Mouse (Mus musculus): ENCODE measurements around the gene Nid2. TPM values are rescaled to one million over a fixed set of nuclear protein-coding genes. Genes with fewer than 3 reads are reported as not detected.

Gene Nid2
- polyA plus RNA-seq, 1 experiment from 2014 or later: 41.0 TPM

DNA sequence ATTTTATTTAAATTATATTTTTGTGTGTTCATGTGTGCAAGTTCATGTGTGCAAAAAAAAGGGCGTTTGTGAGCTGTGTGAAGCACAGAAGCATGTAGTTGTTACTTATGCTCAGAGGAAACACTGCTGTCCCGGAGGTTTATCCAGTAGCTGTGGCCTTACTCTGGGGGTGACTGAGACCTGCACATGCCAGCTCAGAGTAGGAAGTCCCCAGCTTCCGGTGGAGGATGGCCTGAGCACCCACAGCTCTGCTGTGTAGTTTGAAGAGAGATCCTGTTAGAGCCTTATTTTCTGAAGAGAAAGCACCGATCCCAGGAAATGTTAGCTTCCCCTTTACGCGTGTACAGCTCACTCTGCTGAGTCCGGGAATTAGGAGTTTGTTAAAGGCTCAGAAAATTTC is 20.1 kb downstream of the Nid2 start:
- Histone ChIP-seq H3K9ac (no peak overlapping the region), H3K27ac (no peak overlapping the region), H3K4me3 (no peak overlapping the region), H3K36me3 (replicated peaks) (no peaks in the 10 kb centered on the region), H3K9me3 (no peaks in the 10 kb centered on the region), H3K4me2 (no peak overlapping the region), H3K27me3 (replicated peaks) (no peaks in the 10 kb centered on the region), H3K4me1 (0 out of 2 replicates have a peak, but pooled peaks cover 2% of the 10 kb centered on the region)
- no peak for ATAC-seq (replicated peaks)
- WGBS: 83% methylated on average over 7 of the region's 7 CpGs

DNA sequence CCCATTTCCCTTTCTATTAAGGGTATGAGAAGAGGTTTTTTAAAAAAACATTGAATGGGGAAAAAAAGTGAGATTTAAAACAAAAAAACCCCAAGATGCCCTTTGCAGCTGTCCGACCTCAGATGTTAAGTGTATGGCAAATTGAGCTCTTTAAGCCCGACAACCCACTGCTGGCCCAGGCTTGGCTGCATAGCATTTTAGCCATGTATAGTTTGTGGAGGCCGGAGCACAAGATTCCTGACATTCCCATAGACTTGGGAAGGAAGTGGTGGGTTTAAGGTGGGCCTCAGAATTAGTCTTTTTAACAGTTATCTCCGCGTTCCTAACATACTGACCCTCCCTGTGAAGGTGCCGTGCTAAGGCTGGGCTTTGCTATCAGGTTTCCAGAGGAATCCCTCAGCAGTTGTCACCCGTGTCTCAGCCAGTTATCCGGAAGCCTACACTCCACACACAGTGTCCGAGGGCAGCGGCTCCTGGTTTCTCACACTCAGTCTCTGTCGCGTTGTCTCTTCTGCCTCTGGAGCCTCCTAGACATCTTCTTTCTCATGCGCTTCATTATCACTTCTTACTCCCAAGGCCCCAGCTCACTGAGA is 23.1 kb downstream of the Nid2 start:
- Histone ChIP-seq H3K36me3 (replicated peaks) (no peaks in the 10 kb centered on the region), H3K4me2 (no peak overlapping the region), H3K4me3 (no peak overlapping the region), H3K9ac (no peak overlapping the region), H3K27me3 (replicated peaks) (no peaks in the 10 kb centered on the region), H3K27ac (no peak overlapping the region), H3K9me3 (no peaks in the 10 kb centered on the region), H3K4me1 (no peaks in the 10 kb centered on the region)
- no peak for ATAC-seq (replicated peaks)
- WGBS: 84% methylated on average over 13 of the region's 13 CpGs

DNA sequence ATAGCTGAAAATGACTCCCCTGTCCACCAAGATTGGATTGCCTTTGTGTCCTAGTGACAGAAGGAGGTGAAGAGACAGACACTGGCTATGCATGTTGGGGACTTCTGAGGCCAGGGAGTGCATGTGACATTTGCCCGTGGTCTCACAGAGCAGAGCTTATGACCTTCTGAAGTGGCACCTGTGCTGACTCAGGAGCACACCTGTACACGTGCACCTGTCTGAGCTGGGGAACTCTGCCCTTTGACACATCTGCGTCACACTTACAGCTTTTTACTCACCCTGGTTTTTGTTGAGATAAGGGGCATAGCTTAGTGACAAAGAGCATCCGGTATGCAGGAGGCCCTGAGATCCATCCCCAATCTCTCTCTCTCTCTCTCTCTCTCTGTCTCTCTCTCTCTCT is 24.4 kb downstream of the Nid2 start:
- H3K4me3 ChIP-seq: no peak overlapping the region
- no peak overlapping the region for H3K27ac ChIP-seq
- ATAC-seq (replicated peaks): no peak
- no peak overlapping the region for H3K9ac ChIP-seq
- 93% methylated on average over 4 of the region's 4 CpGs for WGBS
- no peaks in the 10 kb centered on the region for H3K36me3 ChIP-seq (replicated peaks)
- no peaks in the 10 kb centered on the region for H3K9me3 ChIP-seq
- no peak overlapping the region for H3K4me2 ChIP-seq
- no peaks in the 10 kb centered on the region for H3K27me3 ChIP-seq (replicated peaks)
- no peaks in the 10 kb centered on the region for H3K4me1 ChIP-seq

DNA sequence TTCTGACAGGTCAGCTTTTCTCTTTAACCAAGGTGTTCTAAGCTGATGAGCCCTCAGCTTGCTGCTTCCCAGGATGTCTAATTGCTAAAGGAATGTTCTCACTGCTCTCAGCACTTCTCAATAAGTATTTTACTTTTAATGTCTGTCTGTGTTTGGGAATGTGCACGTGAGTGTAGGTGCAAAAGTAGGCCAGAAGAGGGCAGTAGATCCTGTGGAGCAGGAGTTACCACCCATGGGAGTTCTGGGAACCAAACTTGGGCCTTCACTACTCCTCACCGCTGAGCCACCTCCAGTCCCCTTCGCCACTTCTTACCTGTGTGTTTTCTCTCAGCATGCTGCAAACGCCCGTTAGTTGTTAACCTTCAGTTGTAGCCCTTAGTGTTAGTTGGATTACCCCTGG is 25.1 kb downstream of the Nid2 start:
- no peak overlapping the region for H3K4me2 ChIP-seq
- no peaks in the 10 kb centered on the region for H3K4me1 ChIP-seq
- WGBS: 96% methylated on average over 5 of the region's 5 CpGs
- H3K27me3 ChIP-seq (replicated peaks): no peaks in the 10 kb centered on the region
- H3K9me3 ChIP-seq: no peaks in the 10 kb centered on the region
- ATAC-seq (replicated peaks): no peak
- H3K4me3 ChIP-seq: no peak overlapping the region
- no peak overlapping the region for H3K27ac ChIP-seq
- no peak overlapping the region for H3K9ac ChIP-seq
- no peaks in the 10 kb centered on the region for H3K36me3 ChIP-seq (replicated peaks)

DNA sequence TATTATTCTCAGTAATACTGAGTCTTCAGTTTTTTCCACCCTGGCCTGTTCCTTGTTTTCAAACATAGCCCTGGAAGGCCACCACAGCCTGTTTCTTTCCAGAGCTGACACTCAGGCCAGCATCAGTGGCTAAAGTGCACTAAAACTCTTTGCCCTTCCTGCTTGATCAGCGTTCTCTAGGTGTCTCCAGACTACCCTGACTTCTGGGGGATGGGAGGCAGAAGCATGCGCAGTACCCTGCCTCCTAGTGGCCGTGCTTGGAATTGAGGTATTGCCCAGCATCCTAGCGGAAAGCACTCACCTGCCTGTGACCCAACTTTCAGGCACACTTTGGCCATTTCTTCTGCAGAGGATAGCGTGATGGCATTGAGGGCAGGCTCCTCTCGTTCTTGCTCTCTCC is 25.8 kb downstream of the Nid2 start:
- ATAC-seq (replicated peaks): no peak
- Histone ChIP-seq H3K4me3 (no peak overlapping the region), H3K9me3 (no peaks in the 10 kb centered on the region), H3K27me3 (replicated peaks) (no peaks in the 10 kb centered on the region), H3K4me2 (no peak overlapping the region), H3K4me1 (no peaks in the 10 kb centered on the region), H3K36me3 (replicated peaks) (no peaks in the 10 kb centered on the region), H3K27ac (no peak overlapping the region), H3K9ac (no peak overlapping the region)
- 44% methylated on average over 6 of the region's 6 CpGs for WGBS

DNA sequence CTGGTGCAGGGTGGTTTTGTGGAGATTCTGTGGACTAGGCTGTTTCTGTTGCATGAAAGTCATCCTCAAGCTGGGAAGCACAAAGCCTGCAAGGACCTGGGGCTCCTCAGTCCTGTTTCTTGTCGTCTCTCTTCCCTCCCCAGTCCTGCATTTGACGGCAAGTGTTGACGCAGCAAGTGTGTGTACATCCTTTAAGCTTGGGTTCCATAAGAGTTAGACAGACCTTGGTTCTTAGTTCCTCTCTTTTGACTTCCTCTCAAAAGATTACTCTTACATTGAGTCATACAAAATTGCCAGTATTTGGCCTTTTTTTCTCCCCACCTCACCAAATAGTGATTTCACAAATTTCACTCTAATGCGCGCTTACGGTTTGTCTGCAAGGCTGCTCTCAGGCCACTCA is 26.3 kb downstream of the Nid2 start:
- H3K4me2 ChIP-seq: no peak overlapping the region
- no peak overlapping the region for H3K9ac ChIP-seq
- H3K27me3 ChIP-seq (replicated peaks): no peaks in the 10 kb centered on the region
- H3K27ac ChIP-seq: no peak overlapping the region
- H3K4me1 ChIP-seq: no peaks in the 10 kb centered on the region
- no peaks in the 10 kb centered on the region for H3K36me3 ChIP-seq (replicated peaks)
- ATAC-seq (replicated peaks): no peak
- WGBS: 93% methylated on average over 6 of the region's 6 CpGs
- H3K9me3 ChIP-seq: no peaks in the 10 kb centered on the region
- H3K4me3 ChIP-seq: no peak overlapping the region

DNA sequence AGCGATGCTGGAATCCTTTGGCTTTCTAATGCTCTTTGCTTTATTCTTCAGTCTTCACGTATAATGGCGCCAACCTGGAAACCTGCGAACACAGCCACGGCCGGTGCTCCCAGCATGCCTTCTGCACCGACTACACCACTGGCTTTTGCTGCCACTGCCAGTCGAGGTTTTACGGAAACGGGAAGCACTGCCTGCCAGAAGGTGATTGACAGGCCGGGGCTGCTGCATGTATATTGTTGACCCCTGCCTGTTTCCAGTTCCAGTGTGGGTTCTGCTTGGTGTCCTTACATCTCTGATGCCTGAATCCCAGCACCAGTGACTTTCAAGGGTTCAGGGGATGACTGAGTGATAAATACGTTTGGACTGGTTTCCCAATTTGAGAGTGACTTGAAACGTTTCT is 26.9 kb downstream of the Nid2 start:
- Histone ChIP-seq H3K9ac (no peak overlapping the region), H3K27me3 (replicated peaks) (no peaks in the 10 kb centered on the region), H3K4me2 (no peak overlapping the region), H3K4me1 (no peaks in the 10 kb centered on the region), H3K36me3 (replicated peaks) (no peaks in the 10 kb centered on the region), H3K9me3 (no peaks in the 10 kb centered on the region), H3K27ac (no peak overlapping the region), H3K4me3 (no peak overlapping the region)
- 90% methylated on average over 13 of the region's 13 CpGs for WGBS
- no peak for ATAC-seq (replicated peaks)

DNA sequence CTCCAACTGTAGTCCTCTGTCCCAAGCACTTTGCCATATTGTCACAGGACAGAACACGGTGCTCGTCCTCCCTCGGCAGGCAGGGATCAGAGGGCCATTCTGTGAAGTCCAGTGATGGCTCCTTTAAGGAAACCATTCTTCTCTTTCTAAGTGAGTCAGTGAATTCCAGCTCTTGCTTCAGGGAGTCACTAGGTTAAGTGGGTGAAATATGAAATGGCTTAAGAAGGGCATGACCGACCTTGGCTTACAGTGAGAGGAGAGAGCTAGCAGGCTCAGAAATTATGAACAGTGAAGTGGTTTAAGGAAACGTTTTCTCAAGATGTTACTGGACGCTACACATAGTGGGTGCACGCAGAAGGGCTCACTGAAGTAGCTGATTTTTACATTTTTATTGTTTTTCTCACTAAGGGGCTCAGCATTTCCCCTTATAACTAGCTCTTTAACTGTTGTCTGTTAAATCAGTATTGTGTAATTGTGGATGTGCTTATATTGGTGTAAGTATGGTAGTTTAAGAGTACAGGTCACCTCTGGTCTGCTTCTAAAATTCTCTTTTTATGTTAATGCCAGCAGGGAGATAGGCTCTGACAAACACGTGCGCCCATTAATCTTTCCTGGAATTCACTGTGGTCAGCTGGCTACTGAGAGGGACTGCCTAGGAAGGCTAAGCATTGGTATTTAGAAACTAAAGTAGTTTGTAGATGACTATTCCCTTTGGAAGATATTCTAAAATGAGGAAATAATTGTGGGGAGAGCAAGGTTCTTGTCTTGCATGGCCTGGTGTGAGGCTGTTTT is 34.9 kb downstream of the Nid2 start:
- no peak for ATAC-seq (replicated peaks)
- WGBS: 81% methylated on average over 9 of the region's 9 CpGs
- H3K4me2 ChIP-seq: no peak overlapping the region
- no peaks in the 10 kb centered on the region for H3K36me3 ChIP-seq (replicated peaks)
- no peaks in the 10 kb centered on the region for H3K4me1 ChIP-seq
- H3K27ac ChIP-seq: no peak overlapping the region
- H3K4me3 ChIP-seq: no peak overlapping the region
- H3K27me3 ChIP-seq (replicated peaks): no peaks in the 10 kb centered on the region
- H3K9ac ChIP-seq: no peak overlapping the region
- no peaks in the 10 kb centered on the region for H3K9me3 ChIP-seq

DNA sequence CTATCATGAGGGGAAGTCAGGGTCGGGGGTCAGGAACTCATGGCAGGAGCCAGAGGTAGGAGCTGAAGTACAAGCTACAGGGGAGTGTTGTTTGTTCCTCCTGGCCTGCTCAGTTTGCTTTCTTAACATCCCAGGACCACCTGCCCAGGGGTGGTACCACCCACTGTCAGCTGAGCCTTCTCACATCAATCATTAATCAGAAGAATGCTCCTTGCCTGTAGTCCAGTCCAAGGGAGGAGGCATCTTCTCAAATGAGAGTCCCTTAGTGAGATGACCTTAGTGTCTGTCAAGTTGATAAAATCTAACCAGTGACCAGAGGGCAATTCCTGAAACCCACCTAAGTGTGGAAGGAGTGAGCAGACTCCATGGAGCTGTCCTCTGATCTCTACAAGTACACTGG is 37.4 kb downstream of the Nid2 start:
- Histone ChIP-seq H3K9ac (no peak overlapping the region), H3K4me2 (no peak overlapping the region), H3K9me3 (no peaks in the 10 kb centered on the region), H3K4me1 (no peaks in the 10 kb centered on the region), H3K27ac (no peak overlapping the region), H3K27me3 (replicated peaks) (no peaks in the 10 kb centered on the region), H3K4me3 (no peak overlapping the region), H3K36me3 (replicated peaks) (no peaks in the 10 kb centered on the region)
- WGBS: 73% methylated on average over 1 of the region's 1 CpGs
- ATAC-seq (replicated peaks): no peak

DNA sequence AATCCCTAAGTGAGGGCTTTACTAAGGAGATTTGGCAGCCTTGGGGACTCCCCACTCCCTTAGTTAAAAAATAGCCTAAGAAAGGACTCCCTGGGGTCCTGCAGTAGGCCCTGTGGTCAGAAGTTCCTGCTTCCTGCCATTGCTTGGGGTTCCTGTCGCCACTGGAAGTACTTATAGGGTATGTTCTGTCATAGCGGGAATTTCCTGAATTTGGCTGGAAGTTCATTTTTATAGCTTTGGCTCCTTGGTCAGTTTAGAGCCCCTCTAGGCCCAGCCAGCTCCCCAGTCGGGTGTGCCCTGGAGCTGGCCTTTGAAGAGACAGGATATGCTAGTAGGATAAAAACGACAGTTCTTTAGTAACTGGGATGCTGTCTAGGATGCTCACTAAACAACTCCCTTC is 43.8 kb downstream of the Nid2 start:
- Histone ChIP-seq H3K4me3 (no peak overlapping the region), H3K9ac (no peak overlapping the region), H3K27ac (no peak overlapping the region), H3K4me1 (no peaks in the 10 kb centered on the region), H3K27me3 (replicated peaks) (no peaks in the 10 kb centered on the region), H3K9me3 (no peaks in the 10 kb centered on the region), H3K36me3 (replicated peaks) (no peaks in the 10 kb centered on the region), H3K4me2 (no peak overlapping the region)
- no peak for ATAC-seq (replicated peaks)
- 74% methylated on average over 4 of the region's 4 CpGs for WGBS

DNA sequence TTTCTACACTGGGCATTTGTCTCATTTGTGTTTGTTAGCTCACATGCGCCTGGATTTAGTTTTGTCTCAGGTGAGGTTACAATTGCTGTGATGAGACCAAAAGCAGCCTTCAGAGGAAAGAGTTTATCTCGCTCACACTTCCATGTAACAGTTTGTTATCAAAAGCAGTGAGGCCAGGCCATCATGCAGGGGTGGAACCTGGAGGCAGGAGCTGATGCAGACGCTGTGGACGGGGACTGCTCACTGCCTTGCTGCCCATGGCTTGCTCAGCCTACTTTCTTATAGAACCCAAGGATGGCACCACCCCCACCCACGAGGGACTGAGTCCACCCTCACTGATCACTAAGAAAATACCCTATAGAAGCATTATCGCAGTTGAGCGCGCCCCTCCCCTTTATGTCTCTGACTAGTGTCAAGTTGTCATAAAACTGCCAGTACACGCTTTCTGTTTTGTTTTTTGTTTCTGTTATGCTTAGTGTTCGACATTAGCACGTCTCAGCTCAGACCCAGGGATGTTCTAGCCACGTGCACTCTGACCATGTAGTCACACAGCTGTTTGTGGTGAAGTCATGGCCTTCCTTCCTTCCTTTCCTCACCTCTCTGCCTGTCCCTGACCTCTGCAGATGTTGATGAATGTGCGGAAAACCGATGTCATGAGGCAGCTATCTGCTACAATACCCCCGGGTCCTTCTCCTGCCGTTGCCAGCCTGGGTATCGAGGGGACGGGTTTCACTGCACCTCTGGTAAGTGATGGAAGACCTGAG is 45.7 kb downstream of the Nid2 start:
- no peak for ATAC-seq (replicated peaks)
- no peak overlapping the region for H3K4me3 ChIP-seq
- H3K4me1 ChIP-seq: no peaks in the 10 kb centered on the region
- no peaks in the 10 kb centered on the region for H3K36me3 ChIP-seq (replicated peaks)
- no peaks in the 10 kb centered on the region for H3K27me3 ChIP-seq (replicated peaks)
- H3K4me2 ChIP-seq: no peak overlapping the region
- H3K9me3 ChIP-seq: no peaks in the 10 kb centered on the region
- H3K27ac ChIP-seq: no peak overlapping the region
- 91% methylated on average over 18 of the region's 18 CpGs for WGBS
- H3K9ac ChIP-seq: no peak overlapping the region

DNA sequence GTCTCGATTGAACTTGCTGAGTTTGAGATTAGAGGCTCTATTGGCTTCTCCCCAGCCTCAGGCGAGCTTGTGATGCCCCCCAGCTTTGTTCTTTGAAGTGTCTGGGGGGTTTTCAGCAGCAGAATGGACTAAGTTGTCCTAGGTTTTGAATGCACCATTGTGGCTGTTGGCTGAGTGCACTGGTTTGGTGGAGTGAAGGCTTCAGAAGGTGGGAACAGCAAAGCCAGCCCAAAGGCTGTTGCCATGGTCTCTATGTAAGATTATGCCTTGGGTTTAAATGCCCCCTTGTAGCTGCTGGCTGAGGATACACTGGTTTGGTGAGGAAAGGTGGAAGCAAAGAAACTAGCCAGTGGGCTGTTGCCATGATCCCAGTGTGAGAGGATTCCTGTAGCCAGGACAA is 49.4 kb downstream of the Nid2 start:
- WGBS: 48% methylated on average over 2 of the region's 2 CpGs
- no peak for ATAC-seq (replicated peaks)

More for the DNA sequence above, 49.4 kb downstream of the Nid2 start:
- no peak overlapping the region for H3K27ac ChIP-seq
- no peaks in the 10 kb centered on the region for H3K9me3 ChIP-seq
- no peak overlapping the region for H3K9ac ChIP-seq
- H3K36me3 ChIP-seq (replicated peaks): no peaks in the 10 kb centered on the region
- H3K4me2 ChIP-seq: no peak overlapping the region
- H3K4me1 ChIP-seq: no peaks in the 10 kb centered on the region
- no peak overlapping the region for H3K4me3 ChIP-seq
- H3K27me3 ChIP-seq (replicated peaks): no peaks in the 10 kb centered on the region

Data from midbrain, embryonic 15.5 days (tissue).